Mouse (Mus musculus): ENCODE data around the gene Mrtfa. TPM values are rescaled to one million over a fixed set of nuclear protein-coding genes. Genes with fewer than 3 reads are reported as not detected.

Gene Mrtfa
- total RNA-seq, 2 experiments from 2014 or later, result 23.7 to 26.2 TPM

DNA sequence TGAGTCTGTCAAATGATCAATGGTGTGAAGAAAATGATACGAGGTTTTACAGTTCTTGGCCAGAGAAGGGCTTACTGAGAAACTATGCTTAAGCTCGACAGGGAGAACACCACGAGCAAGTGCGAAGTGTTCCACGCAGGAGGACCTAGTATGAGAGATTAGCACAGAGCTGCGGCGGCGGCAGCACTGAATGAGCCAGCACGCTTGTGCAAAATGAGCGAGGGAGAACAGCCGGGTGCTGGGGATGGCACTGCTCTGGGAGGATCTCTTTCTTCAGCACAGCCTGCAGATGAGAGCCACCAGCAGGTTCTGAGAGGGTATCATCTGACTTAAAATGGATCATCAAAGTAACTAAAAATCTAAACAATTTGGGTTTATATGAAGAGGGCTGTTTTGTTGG, 91.3 kb downstream of the Mrtfa start:
- no peak for DNase-seq

- no peak for DNase-seq
Observed at GRCm38 (mm10) chr15:81098689-81099088, 91.9 kb downstream of the Mrtfa start.

GRCm38 (mm10) chr15:81097896-81098295, 92.7 kb downstream of the Mrtfa start:
- no peak for DNase-seq

DNA sequence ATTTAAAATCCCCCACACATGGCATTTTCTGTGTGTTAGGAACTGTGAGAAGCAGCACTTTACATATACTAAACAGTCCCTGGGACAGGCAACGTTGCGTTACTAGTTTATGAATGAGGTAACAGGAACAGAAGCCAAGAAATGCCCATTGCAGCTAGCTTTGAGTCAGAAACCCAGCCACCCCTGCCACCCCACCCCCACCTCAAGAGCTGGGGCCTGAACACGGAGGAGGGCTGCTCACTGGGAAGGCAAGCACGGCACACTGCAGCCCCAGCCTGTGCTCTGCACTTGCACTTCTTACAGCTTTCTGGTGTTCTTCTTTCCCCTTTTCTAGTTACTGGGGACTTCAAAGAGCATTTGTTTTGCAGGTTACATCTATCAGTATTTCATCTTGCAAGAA, 93.1 kb downstream of the Mrtfa start:
- DNase-seq, result peak; percentile 50

GRCm38 (mm10) chr15:81096329-81097055, 94.1 kb downstream of the Mrtfa start:
- DNase-seq, result no peak

DNA sequence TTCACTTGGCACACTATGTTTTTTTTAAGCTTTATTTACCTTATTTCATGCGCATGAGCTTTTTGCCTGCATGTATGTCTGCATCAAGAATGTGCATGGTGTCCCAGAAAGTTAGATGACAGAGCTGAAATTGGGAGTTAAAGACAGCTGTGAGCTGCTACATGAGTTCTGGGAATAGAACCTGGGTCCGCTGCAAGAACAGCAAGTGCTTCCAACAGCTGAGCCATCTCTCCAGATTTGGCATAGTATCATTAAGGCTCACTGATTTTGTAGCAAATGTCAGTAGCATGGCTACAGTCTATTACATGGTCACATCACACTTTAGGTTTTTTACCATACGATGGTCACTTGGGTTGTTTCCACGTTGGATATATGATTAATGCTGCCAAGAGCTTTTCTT, 97.5 kb downstream of the Mrtfa start:
- DNase-seq, result no peak

- no peak for DNase-seq
Observed at GRCm38 (mm10) chr15:81091718-81092117, 98.8 kb downstream of the Mrtfa start.

DNA sequence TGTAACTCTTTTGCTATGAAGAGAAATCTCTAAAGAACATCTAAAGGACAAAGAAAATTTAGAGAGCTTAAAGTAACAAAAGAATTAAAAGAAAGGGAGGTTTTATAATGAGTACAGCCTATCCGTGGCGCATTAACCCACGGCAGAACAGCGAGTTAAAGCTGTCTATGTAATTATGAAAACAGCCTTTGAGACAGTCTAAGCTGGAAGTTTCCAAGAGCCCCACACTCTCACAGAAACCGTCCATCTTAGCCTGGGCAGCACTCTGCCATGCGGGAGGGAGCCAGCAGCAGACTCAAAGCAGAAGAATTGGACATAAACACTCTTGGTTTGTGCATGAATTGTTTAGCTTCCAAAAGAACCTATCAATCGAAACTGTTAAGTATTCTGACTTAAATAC, 103.0 kb downstream of the Mrtfa start:
- DNase-seq, result no peak

DNA sequence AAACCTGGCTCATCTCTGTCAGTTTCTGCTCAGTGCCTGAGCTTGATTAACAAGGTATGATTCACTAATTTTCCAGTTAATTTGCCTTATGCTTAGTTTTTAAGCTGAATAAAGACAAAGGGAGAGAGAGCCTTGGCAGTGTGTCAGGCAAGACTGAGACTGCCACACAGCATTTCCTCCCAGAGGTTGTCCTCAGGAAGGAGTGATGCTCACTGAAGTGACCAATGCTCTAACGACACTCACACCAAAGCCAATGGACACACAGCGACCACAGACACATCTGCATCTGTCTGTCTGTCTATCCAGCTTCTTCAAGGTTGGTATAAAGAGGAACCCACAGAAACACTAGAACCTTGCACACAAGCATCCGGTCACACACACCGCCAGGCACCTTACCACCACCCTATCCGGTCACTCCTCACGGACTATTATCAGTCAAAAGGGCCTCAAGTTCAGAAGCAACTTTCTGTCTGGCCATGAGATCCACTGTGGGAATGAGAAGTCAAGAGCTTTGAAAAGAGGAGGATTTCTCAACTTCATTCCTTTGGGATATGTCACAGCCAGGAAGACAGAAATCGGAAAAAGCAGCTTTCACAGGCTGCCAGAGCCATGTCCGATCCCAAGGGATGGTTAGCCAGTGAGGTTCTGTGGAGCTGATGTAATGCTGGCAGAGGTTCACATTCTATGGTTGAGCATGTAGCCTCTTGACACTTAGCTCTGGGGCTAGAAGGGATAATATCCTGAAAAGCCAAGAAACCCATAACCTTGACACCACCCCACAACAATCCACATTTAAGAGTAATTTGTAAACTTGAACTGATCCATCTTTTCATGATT, 103.7 kb downstream of the Mrtfa start:
- peak; percentile 72 for DNase-seq

DNA sequence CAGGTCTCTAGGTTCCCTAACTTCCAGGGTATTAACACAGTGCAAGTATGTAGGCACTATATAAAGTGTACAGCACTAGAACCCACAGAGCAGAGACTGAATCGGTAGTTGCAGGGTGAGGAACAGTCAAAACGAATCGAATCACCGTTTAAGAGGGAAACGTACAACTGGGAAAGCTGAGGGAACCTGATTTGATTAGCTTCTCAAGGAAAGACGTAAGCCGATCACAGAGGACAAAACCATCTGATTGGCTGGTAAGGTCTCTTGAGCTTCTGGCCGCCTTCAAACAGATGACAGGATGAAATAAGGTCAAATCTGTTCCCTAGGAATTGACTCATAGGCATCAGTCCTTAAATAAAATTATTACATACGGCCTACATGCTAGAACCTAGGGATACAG, 106.7 kb downstream of the Mrtfa start:
- DNase-seq, result no peak

DNA sequence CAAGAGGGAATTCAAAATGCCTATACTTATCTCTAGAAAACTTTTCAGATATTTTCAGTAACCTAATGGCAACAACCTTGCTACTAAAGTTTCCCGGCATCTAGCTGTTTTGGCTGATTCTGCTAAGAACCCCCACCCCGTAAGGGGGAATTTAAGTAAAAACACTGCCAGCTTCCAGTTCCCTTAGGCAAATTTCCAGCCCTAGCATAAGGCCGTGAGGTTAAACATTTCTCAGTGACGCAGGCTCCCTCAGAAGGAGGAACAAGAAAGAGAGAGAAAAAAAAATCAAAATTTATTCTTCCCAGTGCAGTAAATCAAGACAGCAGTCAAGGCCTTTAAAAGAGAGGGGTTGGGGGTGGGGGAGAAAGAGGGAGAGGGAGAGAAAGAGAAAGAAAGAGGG, 107.3 kb downstream of the Mrtfa start:
- DNase-seq, result peak; percentile 48

DNA sequence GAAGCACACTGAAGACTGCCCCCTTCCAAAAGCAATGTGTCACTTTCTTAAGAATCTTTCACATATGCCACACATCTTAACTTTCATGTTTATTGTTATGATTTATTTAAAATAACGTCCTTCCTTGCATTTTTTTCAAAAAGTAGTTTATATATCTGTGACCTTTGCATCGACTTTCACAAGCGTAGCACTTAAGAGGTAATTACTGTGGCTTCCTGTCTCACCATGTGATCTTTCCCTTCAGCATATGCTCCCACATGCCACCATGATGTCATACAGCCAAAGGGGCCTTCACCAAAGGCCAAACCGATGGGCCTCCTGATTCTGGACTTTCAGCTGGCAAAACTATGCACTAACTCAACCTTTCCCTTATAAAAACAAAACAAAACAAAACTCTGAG, 109.3 kb downstream of the Mrtfa start:
- no peak for DNase-seq

GRCm38 (mm10) chr15:81080405-81080804, 110.2 kb downstream of the Mrtfa start:
- no peak for DNase-seq

DNA sequence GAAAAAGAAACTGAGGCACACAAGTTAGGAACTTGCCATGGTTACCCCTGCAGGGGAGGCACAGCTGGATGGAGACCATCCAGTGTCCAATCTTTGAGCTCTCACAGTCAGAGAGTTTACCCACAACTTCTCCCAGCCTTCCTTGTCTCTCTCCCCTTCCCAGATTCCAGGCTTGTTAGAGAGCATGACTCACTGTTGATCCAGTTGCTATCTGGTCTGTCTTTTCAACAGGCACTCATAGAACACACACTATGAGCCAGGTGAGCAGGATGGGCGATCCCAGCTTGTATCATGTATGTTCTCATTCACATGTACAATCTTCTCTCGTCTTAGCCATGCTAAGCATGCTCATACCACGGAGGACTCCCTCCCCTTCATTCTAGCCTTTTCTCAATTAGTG, 111.3 kb downstream of the Mrtfa start:
- no peak for DNase-seq

DNA sequence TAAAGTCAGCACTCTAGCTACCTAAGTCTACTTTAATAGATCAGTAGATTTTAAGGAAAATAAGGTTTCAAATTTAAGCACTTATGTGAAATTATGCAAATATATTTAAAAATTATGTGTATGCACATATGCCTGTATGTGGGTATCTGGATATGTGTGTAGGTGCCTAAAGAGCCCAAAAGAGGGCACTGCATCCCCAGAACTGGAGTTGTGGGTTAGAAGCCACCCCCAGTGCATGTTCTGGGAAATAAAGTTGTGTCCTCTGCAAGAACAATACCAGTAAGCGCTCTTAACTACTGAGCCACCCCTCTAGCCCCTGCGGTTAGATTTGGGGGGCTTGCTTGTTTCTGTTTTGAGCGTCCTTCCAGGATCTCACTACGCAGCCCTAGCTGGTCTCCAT, 113.0 kb downstream of the Mrtfa start:
- peak; percentile 50 for DNase-seq

GRCm38 (mm10) chr15:81074543-81074942, 116.0 kb downstream of the Mrtfa start:
- no peak for DNase-seq

- no peak for DNase-seq
Observed at GRCm38 (mm10) chr15:81073751-81074150, 116.8 kb downstream of the Mrtfa start.

- peak; percentile 40 for DNase-seq
Observed at GRCm38 (mm10) chr15:81072748-81073147, 117.8 kb downstream of the Mrtfa start.

- no peak for DNase-seq
Observed at GRCm38 (mm10) chr15:81070470-81070869, 120.1 kb downstream of the Mrtfa start.

- no peak for DNase-seq
Observed at GRCm38 (mm10) chr15:81068641-81069381, 121.7 kb downstream of the Mrtfa start.

DNA sequence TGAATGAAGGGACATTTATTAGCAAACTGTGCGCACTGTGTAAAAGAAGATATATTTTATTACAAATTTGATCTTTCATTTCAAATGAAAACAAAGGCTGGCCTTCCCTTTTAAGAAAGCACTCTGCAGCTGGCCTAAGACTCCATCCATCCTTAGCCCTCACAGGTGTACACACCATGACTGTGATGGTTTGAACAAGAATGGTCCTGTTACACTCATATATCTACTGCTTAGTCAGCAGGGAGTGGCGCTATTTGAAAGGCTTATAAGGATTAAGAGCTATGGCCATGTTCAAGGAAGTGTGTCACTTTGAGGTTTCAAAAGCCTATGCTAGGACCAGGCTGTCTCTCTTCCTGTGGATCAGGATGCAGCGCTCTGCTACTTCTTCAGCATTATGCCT, 122.8 kb downstream of the Mrtfa start:
- no peak for DNase-seq

- no peak for DNase-seq
Observed at GRCm38 (mm10) chr15:81066976-81067375, 123.6 kb downstream of the Mrtfa start.

DNA sequence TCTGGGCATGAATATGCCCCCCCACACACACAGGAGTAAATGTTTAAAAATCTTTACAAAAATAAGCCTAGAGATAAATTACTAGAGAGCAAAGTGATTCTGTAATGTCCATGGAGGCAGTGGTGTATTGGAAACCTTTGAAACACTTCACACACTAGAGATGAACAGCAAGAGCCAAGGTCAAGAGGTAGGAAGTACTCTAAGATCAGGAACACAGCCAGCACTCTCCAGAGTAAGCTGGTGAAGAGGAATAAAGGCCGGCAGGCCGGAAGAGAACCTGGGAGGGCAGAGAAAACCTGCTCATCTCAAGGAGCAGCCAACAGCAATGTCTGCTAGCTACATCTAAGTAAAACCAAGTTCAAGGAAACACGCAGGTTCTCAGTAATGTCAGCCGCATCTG, 125.9 kb downstream of the Mrtfa start:
- no peak for DNase-seq
